Mouse (Mus musculus): Measurements from ENCODE around the gene Spata7.
A peak's percentile ranks its signal among the peaks of the same experiment; 100 is the strongest.

The Spata7 gene

DNA sequence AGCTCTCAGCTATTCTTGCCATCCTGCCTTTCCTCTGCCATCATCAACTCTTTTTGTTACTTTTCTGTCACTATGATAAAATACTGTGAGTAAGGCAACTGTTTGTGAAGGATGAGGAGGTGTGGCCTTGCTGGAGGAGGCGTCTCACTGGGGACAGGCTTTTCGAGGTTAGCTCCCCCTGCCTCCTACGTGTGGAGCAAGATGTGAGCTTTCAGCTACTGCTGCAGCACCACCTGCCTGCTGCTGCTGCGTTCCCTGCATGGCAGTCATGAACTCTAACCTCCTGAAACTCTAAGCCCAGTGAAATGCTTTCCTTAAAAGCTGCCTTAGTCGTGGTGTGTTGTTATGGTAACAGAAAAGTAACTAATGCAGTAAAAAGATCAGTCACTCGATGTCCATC is 45.9 kb downstream of the Spata7 start:
- no peak for DNase-seq (ENCODE audit: low spot score)

DNA sequence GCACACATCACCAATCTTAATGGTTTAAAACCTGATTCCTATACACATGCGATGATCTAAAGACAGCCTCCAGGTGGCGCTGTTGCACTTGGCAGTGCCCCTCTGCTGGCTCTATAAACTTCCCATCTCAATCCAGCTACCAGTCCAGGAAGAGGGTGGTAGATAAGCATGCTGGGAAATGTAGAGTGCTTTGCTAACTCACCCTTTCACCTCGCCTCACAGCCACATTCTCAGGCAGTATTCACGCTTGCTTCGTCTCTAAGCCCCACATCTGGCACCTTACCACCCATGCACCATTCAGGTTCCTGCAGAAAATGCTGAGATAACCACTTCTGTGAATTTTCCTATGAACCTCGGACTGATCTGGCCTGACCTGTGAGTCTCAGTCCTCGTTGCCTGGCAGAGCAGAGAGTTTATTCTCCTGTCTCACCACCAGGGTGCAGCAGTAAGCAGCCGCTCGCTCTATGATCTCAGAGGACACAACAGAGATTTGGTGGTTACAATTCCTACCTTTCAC is 46.7 kb downstream of the Spata7 start:
- DNase-seq (ENCODE audit: low spot score) = peak; percentile 58

DNA sequence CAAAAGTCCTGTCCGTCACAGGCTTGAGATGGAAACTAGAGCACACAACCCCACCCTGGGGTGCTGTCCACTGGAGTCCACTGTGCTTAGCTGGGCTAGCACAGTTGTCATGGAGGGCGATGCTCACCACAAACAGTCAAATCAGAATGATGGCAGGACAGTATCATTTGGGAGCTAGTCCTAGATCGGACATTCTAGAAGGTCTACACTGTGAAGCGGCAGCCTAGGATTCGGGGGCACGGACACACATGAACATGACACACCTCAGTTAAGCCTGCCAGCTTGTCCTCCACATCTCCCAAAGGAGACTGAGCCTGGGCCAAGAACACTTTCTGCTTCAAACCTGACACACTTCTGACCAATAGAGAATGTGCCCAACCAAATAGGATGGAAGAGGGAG is 48.9 kb downstream of the Spata7 start:
- no peak for DNase-seq (ENCODE audit: low spot score)

DNA sequence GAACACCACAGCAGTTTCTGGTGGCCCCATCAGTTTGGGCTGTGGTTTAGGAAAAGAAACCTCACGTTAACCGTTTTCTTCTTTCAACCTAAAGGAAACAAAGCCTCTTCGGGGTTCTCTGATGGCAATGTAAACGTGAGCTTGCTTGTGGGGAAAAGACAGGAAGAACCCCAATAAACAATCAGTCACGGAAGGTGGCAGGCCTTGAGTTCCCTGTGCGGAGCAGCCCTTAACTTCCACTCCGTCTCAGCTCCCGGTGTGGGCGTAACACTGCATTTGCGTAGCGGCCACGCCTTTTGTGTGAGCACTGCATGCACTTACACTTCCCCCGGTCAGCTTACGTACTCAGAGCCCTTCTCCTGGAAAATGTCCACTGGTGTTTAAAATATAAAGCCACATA is 49.4 kb downstream of the Spata7 start:
- DNase-seq (ENCODE audit: low spot score) = no peak

DNA sequence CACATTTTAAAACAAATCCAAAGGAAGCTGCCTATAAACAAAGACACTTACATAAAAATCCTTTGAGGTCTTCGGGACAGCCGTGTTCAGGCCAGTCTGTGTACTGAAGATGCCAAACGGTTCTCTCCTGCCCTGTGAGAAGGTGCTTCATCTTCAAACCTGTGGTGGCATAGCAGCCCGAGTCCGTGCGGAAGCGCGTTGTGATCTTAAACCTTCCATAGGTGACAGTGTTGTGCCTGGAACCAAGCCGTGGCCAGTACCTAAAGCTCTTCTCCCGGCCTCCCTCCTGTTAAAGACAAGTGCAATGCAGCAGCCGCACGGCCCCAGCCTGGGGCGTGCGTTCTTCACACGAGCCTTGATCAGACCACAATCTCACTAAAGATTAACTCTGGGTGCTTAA is 51.9 kb downstream of the Spata7 start:
- DNase-seq (ENCODE audit: low spot score) = no peak

DNA sequence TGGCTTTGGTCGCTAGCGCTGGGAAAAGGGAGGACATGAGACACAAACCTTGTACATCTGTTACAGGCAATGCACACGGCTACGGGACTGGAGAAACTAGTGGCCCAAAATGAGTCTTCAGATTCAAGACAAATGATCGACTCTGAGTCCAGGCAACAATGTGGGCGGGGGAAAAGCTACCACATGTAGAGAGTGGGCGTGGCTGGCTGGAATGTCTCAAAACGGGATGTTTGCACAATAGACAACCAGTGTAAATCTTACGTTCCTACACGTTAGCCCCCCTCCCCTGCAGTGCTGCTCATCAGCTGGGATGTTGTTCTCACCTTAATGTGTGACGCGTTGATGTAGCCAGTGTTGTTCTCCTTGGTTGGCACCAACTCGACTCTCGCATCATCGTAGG is 54.2 kb downstream of the Spata7 start:
- no peak for DNase-seq (ENCODE audit: low spot score)

DNA sequence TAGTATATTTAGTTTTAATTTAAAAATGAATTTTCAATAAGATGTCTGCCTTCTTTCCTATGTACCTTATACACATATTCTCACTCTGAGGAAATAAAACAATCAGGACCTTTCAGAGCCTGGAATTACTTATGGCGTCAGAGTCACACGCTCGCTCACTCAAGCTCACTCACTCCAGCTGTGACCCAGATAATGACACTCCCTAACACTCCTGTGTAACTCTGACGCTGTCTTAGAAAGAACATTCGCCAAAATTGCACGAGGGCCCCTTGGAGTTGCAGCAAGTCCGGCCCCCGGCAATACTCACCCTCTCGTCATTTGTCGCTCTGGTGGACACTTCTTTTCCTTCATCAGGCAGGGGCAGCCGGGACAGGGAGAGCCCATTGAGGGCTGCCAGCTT is 55.2 kb downstream of the Spata7 start:
- DNase-seq (ENCODE audit: low spot score) = no peak

DNA sequence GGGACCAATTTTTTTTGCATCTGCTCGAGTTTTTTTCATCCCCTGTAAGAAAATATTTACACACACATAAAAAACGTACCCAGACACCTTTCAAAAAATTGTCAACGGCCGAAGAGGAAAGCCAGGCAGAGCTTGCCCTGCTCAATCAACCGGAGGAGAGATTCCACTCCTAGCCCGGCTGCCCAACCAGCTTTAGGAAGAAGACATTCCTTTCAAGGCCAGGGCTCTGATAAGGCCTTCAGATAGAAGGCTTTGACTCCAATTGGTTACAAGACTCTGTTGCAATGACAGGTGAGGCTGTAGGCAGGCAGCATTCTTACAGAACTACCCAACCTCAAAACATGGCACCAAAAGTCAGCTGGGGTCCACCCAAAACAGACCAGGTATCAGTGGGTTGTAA is 55.6 kb downstream of the Spata7 start:
- DNase-seq (ENCODE audit: low spot score) = no peak

DNA sequence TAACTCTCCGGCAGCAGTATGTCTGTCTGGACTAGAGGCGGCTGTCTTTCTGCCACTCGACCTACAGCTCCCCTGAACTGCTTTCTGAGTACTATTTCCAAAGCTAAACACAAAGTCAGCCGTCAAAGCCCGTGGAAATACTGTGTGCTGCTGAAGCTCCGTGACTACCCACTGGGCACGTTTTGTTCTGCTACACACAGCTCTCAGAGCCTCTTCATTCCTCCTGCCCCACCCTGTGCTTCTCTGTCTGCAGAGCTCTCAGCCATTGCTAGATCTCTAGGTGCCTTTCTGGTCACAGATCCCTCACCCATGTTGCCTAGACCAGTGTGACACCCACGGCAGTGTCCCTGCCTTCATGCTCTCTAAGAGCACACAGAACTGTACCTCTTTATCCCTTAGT is 62.3 kb downstream of the Spata7 start:
- DNase-seq (ENCODE audit: low spot score) = no peak

DNA sequence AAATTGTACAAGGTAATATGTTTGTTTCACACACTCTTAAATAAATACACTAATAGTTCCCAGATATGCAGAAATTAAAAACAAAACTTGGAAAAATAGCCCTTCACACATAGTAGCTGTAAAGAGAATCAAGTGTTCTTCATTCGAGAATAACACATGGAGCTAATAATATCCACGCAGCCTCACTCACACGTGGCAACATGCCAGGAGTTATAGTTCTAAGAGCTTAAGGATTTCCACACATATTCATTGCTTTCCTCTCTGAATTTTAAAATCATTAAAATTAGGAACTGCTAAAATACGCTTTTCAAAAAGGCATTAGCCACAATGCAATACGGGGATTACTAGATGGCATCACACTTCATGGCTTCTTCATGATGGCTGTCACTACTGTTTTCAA is 69.2 kb downstream of the Spata7 start:
- no peak for DNase-seq (ENCODE audit: low spot score)

DNA sequence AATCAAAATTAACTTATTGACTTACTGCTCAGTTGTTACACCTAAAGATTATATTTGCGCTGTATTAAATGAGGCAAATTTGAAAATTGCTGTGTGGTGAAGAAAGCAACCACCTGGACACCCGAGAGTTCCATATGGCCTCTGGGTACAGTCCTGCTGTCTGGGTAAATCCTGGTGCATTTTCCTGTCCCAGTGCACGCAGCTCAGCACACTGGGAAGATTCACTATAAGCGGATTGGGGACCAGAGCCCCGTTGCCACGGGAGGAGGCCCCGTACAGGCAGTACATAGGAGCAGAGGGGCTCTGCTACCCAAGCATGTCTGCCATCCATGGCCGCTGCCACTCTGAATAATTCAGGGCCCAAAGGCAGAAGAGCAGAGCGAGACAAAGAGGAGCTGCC is 73.6 kb downstream of the Spata7 start:
- no peak for DNase-seq (ENCODE audit: low spot score)

DNA sequence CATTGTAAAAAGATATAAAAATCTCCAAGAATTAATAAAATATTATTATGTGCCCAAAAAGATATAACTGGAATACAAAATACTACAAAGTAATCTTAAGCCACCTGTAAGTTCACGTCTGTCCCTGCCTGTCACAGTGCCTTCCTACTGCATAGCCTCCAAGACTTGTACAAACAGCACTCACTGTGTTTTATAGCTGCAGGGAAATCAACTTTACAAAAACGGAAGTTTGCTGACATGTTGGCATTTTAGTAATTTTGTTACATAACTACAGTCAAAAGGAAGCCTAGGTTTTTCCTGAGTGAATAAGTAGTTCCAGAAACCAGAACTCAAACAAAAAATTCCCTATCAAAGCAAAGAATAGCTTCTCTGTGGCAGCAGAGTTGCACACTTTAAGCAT is 75.6 kb downstream of the Spata7 start:
- DNase-seq (ENCODE audit: low spot score) = no peak

DNA sequence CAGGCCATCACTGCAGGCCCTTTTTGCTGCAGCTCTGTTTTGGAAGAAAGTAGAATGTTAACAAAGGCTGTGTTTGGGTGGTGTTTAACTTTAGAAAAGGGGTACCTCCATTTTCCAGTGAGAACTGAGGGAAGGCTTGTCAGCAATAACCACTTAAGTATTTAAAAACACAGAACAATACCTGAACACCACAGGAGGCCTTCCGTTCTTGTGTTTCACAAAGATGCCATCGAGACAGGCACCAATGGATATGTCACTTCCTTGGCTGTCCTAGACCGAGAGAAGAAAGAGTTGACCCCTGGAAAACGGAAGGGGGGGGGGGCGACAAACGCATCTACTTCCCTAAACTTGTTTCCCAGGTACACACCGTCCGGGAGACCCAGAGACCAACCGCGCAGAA is 76.0 kb downstream of the Spata7 start:
- DNase-seq (ENCODE audit: low spot score) = no peak

DNA sequence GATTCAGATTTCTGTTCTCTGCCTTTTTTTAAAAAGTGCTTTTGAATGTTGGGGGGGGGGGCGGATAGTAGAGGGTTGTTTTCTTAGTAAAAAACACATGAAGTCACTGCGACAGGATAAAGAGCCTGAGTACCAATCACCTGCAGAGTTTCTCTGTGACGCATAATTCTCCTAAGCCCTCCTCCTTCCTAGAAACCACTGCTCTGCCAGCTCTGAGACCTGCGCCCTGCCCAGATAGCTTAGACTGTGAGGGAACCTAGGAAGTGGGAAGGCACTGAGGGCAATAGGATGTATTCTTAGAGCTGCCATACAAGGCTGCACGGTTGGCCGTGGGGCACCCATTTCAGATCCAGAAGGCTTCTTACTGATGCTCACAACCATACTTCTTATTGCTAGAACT is 84.9 kb downstream of the Spata7 start:
- DNase-seq (ENCODE audit: low spot score) = no peak

DNA sequence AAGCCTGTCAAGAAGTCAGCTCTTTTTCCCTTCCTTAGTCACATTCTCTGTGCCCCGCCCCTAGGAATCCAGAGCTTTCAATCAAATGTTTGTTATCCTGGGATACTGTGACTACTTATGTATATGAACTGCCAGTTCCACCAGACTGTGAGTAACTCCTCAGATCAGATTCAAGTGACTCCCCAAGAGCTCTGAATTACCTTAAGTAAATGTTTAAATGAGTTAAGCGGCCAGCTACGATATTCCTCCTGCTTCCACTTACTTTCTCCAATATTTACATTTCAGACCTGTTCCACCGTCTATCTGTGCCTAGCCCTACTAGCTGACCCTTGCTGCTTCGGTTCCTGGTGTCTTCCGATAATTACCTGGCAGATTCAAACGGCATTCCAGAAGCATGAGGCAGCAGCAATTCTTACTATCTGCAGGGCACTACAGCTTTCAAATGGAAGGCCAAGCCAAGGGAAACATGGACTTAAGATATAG is 85.7 kb downstream of the Spata7 start:
- no peak for DNase-seq (ENCODE audit: low spot score)

DNA sequence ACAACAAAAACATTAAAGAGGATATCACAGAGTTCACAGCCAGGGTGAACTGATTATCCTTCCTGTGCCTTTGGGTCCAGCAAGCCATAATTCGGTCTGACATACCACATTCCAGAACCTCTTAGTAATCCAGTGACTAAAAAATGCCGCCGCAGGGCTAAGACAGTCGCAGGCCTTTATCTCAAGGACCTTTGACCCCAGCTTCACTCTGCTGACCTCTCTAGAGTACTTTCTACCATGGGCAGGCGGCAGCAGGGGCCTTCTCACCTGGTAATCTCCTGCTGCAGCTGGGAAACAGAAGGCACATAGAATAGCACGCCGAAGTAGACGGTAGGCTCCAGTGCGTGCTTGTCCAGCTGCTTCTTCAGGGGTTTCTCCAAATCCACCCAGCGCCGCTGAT is 86.8 kb downstream of the Spata7 start:
- no peak for DNase-seq (ENCODE audit: low spot score)

DNA sequence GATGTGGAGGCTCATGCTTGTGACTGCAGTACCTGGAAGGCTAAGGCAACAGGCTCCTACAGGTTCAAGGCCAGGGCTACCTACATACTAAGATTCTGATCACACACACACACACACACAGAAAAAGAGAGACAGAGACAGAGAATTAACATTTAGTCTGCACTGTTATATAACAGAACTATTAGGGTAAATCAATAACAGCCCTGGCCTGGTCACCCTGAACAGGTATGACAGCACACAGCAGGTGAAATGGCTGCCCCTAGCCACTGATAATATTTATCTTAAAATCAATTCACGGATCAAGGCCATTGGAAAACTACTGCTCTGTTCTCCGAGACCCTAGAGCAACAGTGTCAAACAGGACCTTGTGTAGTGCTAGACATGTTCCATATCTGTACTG is 88.2 kb downstream of the Spata7 start:
- DNase-seq (ENCODE audit: low spot score) = no peak

All from left cerebral cortex, adult 11 months (tissue).